Mouse (Mus musculus) liver, embryonic 16.5 days (tissue): ENCODE data around the gene Rbfox2. TPM values are rescaled to one million over a fixed set of nuclear protein-coding genes. Genes with fewer than 3 reads are reported as not detected.

Experiments
- ATAC-seq: fragments of 200-750 bp; cut with Nextera tagmentation; 2 replicates; pipeline ENCODE4 v1.8.0; 2017; ENCODE audit warnings: low read depth, mild to moderate bottlenecking, moderate number of reproducible peaks, moderate library complexity
- H3K27ac ChIP-seq: fragments of 300-500 bp; sonication (generic); 2 replicates; pipeline ENCODE4 v1.5.1; 2014; ENCODE audit warnings: mild to moderate bottlenecking, low read length
- H3K27me3 ChIP-seq: fragments of 300-500 bp; sonication (generic); 2 replicates; pipeline ENCODE4 v1.6.1; 2014; ENCODE audit warnings: low read depth, low read length, mixed read lengths; ENCODE audit not compliant: control insufficient read depth, insufficient read depth
- H3K36me3 ChIP-seq: fragments of 300-500 bp; sonication (generic); 2 replicates; pipeline ENCODE4 v1.6.1; 2014; ENCODE audit warnings: mild to moderate bottlenecking; ENCODE audit not compliant: control insufficient read depth, insufficient read depth
- H3K4me1 ChIP-seq: fragments of 300-500 bp; sonication (generic); 2 replicates; pipeline ENCODE4 v1.6.1; 2014; ENCODE audit warnings: low read depth, low read length, mixed read lengths; ENCODE audit not compliant: control insufficient read depth
- H3K4me2 ChIP-seq: fragments of 300-500 bp; sonication (generic); 2 replicates; pipeline ENCODE4 v1.6.1; 2014; ENCODE audit warnings: low read depth, low read length, mixed read lengths
- H3K4me3 ChIP-seq: fragments of 300-500 bp; sonication (generic); 2 replicates; pipeline ENCODE4 v1.5.1; 2014; ENCODE audit warnings: low read depth, mild to moderate bottlenecking, low read length
- H3K9ac ChIP-seq: fragments of 300-500 bp; sonication (generic); 2 replicates; pipeline ENCODE4 v1.6.1; 2014; ENCODE audit warnings: low read depth, low read length
- H3K9me3 ChIP-seq: fragments of 300-500 bp; sonication (generic); replicated peaks from 2 replicates; pipeline ENCODE4 v1.6.1; 2016; ENCODE audit warnings: low read length; ENCODE audit not compliant: control insufficient read depth
- WGBS: fragments of 180-500 bp; shearing (Covaris S2); extraction: QIAGEN DNeasy Blood & Tissue Kit; methylation state at CpG from one replicate; pipeline ENCODE4 v1.1.7; 2014; ENCODE audit not compliant: insufficient replicate concordance; 5-methylcytosine and 5-hydroxymethylcytosine counted together
- polyA plus RNA-seq: library from polyadenylated mRNA; unstranded; fragments of >200 nt; fragmentation: Nextera tagmentation; extraction: Ambion mirVana; gene quantifications from 2 replicates; pipeline ENCODE4 v1.2.1, GENCODE M21; 2015

Gene Rbfox2
- polyA plus RNA-seq, 1 experiment from 2014 or later, result 12.7 TPM

DNA sequence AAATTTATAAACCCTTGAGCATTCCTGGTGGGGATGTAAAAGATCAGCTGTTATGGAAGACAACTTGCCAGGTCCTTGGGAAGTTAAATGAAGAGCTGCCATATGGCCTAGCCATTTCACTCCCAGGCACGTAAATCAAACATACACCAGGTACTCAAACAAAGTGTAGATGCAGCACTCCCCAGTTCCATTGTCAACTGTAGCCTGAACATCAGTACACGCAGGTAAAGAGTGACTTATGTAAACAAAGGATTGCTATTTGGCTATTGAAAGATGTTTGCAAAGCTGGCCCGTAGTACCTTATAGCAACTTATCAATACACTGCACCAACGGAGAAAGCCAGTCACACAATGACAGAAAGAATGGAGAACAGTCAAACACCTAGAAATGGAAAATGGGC lies 67.2 kb downstream of the Rbfox2 start:
- Histone ChIP-seq H3K4me1 (peaks cover 3% of the 10 kb centered on the region; the same call in 1 of the 2 replicates), H3K27me3 (no peaks in the 10 kb centered on the region), H3K9ac (no peak overlapping the region), H3K4me2 (no peak overlapping the region), H3K36me3 (no peaks in the 10 kb centered on the region), H3K27ac (no peak overlapping the region), H3K9me3 (no peaks in the 10 kb centered on the region), H3K4me3 (no peak overlapping the region)
- ATAC-seq, result peak; percentile 31
- WGBS, result 54% methylated on average over 4 of the region's 4 CpGs

DNA sequence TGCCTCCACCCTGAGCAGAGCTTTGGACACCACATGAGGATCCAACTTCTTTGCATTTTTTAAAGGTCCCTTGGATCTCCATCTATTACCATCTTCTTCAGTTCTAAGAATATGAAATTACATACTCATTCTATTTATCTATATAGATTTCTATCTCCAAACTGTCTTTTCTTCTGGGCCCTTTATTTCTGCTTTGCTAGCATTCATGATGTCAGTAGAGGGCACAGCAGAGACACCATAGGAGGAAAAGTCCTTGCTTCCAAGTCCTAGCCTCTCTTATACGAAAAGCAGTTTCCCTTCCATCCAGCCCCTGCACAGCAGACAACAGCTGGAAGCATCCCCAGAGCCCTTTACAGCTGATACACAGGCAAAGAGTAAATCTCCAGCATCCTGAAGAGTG lies 69.1 kb downstream of the Rbfox2 start:
- Histone ChIP-seq H3K4me3 (no peak overlapping the region), H3K27me3 (no peaks in the 10 kb centered on the region), H3K36me3 (no peaks in the 10 kb centered on the region), H3K9ac (no peak overlapping the region), H3K4me2 (no peak overlapping the region), H3K9me3 (no peaks in the 10 kb centered on the region), H3K27ac (no peak overlapping the region), H3K4me1 (peaks cover 3% of the 10 kb centered on the region; the same call in 1 of the 2 replicates)
- 41% methylated on average over 1 of the region's 1 CpGs for WGBS
- ATAC-seq, result no peak

DNA sequence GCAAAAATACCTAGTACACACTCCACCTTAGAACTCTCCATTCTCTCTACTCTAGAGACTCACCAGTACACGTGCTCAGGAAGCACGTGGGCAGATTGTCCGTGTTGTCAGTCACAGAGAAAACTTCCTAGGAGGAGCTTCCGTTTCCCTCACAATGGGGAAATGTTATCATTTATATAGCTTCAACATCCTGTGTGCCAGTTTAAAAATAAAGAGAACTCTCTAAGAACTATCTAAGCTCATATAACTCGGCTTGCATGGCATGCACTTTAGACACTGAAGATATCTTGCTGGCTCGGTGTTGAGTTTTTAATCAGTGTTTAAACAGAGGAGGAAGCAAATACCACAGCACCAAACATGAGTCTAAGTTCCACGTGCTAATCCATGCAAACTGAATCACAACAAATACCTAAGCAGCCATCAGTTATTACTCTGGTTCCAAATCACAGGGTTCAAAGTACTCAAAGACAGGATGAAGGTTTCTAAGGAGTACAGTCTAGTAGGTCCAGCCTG lies 70.7 kb downstream of the Rbfox2 start:
- no peaks in the 10 kb centered on the region for H3K9me3 ChIP-seq
- no peak overlapping the region for H3K4me2 ChIP-seq
- H3K27me3 ChIP-seq, result no peaks in the 10 kb centered on the region
- H3K4me3 ChIP-seq, result no peak overlapping the region
- no peak overlapping the region for H3K27ac ChIP-seq
- H3K36me3 ChIP-seq, result no peaks in the 10 kb centered on the region
- peaks cover 3% of the 10 kb centered on the region; the same call in 1 of the 2 replicates for H3K4me1 ChIP-seq
- no peak for ATAC-seq
- WGBS, result 8% methylated on average over 7 of the region's 7 CpGs
- H3K9ac ChIP-seq, result no peak overlapping the region

DNA sequence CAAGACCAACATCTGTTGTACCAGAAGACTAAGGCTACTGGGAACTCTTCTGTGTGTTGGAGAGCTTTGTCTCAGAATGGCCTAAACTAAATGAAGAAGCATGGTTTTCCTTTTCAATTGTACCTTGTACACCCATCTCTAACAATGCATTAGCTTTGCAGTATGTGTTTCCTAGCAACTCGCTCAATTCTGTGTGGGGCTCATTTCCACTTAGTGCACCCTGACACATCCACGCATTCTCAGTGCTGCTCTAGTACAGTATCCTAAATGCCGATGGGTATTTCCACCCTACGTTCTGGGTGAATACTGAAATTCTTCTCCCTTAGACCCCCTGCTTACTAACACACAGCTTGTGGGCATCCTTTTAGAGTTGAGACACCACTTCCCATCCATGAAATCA lies 71.3 kb downstream of the Rbfox2 start:
- ATAC-seq, result no peak
- WGBS, result 66% methylated on average over 4 of the region's 4 CpGs
- Histone ChIP-seq H3K27ac (no peak overlapping the region), H3K4me2 (no peak overlapping the region), H3K4me1 (peaks cover 3% of the 10 kb centered on the region; the same call in 1 of the 2 replicates), H3K4me3 (no peak overlapping the region), H3K9me3 (no peaks in the 10 kb centered on the region), H3K9ac (no peak overlapping the region), H3K27me3 (no peaks in the 10 kb centered on the region), H3K36me3 (no peaks in the 10 kb centered on the region)

DNA sequence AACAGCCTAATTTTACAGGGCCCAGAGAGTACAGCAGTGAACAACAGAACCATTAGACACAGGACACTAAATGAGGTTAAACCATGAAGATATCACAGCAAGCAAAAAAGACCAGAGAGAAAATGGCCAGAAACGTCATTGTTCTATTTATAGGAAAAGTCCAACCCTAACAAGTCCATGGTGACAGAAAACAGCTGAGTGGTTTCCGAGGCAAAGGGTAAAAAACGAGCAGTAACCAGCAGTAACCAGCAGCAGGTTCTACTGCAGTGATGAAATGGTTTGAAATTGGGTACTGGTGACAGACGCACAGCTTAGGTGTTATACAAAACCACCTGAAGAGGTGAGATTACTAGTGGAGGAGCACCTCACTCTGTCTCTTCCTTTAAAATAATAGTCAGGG lies 72.5 kb downstream of the Rbfox2 start:
- Histone ChIP-seq H3K9me3 (no peaks in the 10 kb centered on the region), H3K27ac (no peak overlapping the region), H3K4me1 (no peaks in the 10 kb centered on the region; the same call in 1 of the 2 replicates), H3K9ac (no peak overlapping the region), H3K27me3 (no peaks in the 10 kb centered on the region), H3K36me3 (no peaks in the 10 kb centered on the region), H3K4me3 (no peak overlapping the region), H3K4me2 (no peak overlapping the region)
- WGBS, result 41% methylated on average over 4 of the region's 4 CpGs
- no peak for ATAC-seq

DNA sequence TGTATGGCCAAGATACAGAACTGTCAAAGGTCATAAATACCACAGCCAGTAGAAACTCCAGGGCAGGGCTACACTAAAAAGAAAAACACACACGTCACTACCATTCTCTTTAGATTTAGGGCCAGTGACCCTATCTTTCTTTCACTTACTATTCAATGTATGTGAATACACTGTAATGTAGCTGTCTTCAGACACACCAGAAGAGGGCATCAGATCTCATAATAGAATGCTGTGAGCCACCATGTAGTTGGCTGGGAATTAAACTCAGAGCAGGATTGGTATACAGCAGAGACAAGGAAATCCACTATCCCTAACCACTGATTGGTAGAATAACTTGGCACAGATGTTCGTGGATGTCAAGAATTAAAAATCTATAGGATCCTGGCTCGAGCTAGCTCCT lies 76.7 kb downstream of the Rbfox2 start:
- no peak for ATAC-seq
- 51% methylated on average over 3 of the region's 3 CpGs for WGBS
- Histone ChIP-seq H3K4me3 (no peak overlapping the region), H3K4me1 (no peaks in the 10 kb centered on the region; the same call in 1 of the 2 replicates), H3K36me3 (no peaks in the 10 kb centered on the region), H3K9me3 (no peaks in the 10 kb centered on the region), H3K27me3 (no peaks in the 10 kb centered on the region), H3K9ac (no peak overlapping the region), H3K4me2 (no peak overlapping the region), H3K27ac (no peak overlapping the region)

DNA sequence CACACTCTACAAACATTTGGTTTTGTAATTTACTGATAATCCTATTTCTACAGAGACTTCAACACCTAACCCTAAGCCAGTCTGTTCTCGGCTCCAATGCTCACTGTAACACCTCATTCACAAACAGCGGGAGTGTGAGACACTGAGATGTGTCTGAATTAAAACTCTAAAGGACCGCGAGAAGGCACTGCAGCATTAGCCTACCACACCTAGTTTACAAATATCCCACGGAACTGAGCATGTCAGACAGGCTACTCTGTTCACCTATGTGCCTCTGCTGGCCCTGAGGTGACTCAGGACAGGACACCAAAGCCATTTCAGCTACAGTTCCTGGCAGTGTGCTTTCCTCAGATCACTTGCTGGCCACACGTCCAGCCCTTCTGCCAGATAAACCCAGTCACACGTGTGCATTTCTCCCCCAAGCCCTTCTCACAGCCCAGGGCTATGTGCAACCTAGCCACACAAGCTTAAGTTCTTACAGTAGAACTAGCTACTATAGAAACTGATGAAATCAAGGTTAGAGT lies 79.9 kb downstream of the Rbfox2 start:
- no peak overlapping the region for H3K4me3 ChIP-seq
- no peak overlapping the region for H3K4me2 ChIP-seq
- WGBS, result 42% methylated on average over 7 of the region's 7 CpGs
- H3K27ac ChIP-seq, result no peak overlapping the region
- no peak overlapping the region for H3K9ac ChIP-seq
- H3K27me3 ChIP-seq, result no peaks in the 10 kb centered on the region
- ATAC-seq, result peak; percentile 48; the same call in 1 of the 2 replicates
- no peaks in the 10 kb centered on the region for H3K36me3 ChIP-seq
- H3K9me3 ChIP-seq, result no peaks in the 10 kb centered on the region
- H3K4me1 ChIP-seq, result no peaks in the 10 kb centered on the region; the same call in 1 of the 2 replicates

DNA sequence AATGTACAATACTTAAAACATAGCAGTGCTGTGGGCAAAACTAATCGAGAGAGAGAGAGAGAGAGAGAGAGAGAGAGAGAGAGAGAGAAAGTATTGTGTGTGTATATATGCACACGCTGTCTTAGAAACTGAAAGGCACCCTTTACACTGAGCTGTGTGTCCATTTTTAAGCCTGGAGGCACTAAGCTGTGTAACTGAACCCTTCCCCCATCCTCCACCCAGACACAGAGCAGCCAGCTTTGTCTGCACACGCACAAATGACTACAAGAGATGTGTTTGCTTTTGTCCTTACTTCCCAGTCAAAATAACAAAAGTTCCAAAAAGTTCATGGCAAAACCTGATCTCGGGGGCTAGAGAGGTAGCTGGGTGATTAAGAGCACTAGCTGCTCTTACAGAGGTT lies 80.9 kb downstream of the Rbfox2 start:
- Histone ChIP-seq H3K4me3 (no peak overlapping the region), H3K36me3 (no peaks in the 10 kb centered on the region), H3K4me1 (no peaks in the 10 kb centered on the region; the same call in 1 of the 2 replicates), H3K4me2 (no peak overlapping the region), H3K9ac (no peak overlapping the region), H3K9me3 (no peaks in the 10 kb centered on the region), H3K27me3 (no peaks in the 10 kb centered on the region), H3K27ac (no peak overlapping the region)
- ATAC-seq, result no peak
- 49% methylated on average over 4 of the region's 4 CpGs for WGBS

DNA sequence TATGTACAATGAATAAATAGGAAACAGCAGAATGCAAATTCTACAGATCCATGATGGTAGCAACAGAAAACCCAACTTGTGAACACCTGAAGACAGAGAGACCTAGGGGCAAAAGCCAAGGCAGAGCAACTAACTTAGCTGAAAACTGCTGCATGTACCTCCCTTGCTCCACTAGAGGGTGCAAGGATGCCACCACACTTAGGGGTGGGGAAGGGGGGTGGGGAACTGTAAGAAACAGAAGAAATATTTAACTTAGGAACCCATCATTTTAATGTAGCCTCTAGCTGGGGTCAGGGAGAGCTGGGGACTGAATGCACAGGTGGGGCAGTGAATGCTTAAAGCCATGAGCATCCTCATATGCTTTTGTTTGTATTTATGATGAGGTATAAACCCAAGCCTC lies 81.5 kb downstream of the Rbfox2 start:
- no peak overlapping the region for H3K4me2 ChIP-seq
- H3K9ac ChIP-seq, result no peak overlapping the region
- no peaks in the 10 kb centered on the region for H3K9me3 ChIP-seq
- H3K36me3 ChIP-seq, result no peaks in the 10 kb centered on the region
- H3K27ac ChIP-seq, result no peak overlapping the region
- H3K4me1 ChIP-seq, result peaks cover 1% of the 10 kb centered on the region
- ATAC-seq, result no peak
- H3K27me3 ChIP-seq, result no peaks in the 10 kb centered on the region
- H3K4me3 ChIP-seq, result no peak overlapping the region
